Mouse (Mus musculus) bone marrow, adult 2 months (tissue): ENCODE measurements around the gene Ahcyl2.

Experiments
- CTCF ChIP-seq: fragments of 200-500 bp; IDR thresholded peaks from 2 replicates; pipeline ENCODE4 v1.5.1; 2011; ENCODE audit warnings: low read length, control low read depth; ENCODE audit not compliant: control insufficient read depth, insufficient read depth
- POLR2A ChIP-seq: fragments of 200-500 bp; IDR thresholded peaks from 2 replicates; pipeline ENCODE4 v1.6.1; 2011; ENCODE audit warnings: low read depth, mild to moderate bottlenecking, control low read depth, low read length, borderline replicate concordance; ENCODE audit not compliant: control insufficient read depth

DNA sequence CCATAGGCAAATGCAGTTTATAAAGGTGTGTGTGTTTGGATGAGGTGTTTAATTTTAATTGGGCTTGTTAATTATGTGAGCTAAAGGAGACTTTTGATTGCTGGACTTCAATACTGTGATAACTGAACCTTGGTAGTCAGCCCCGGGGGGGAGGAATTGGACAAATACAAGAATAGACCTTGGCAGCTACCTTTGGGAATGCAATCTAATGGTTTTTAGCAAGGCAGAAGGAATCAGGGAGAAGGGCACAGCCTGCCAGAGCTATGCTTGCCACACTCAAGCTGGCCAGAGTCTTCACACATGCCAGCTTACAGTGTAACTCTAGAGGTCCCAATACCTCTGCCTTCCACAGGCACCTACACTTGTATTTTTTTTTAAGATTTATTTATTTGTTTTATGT is 167.9 kb downstream of the Ahcyl2 start:
- no peak for TF ChIP-seq CTCF
- TF ChIP-seq POLR2A, result no peak
